Mouse (Mus musculus) ES-E14 (cell line): ENCODE results near the gene Tle4.

Experiments
- MAFK ChIP-seq: IDR thresholded peaks from 2 replicates; pipeline ENCODE4 v1.6.1; 2014; ENCODE audit warnings: mild to moderate bottlenecking, low read depth, low read length, inconsistent platforms; ENCODE audit not compliant: insufficient read depth
- ZNF384 ChIP-seq: IDR thresholded peaks from 2 replicates; pipeline ENCODE4 v1.6.1; 2012; ENCODE audit warnings: low read depth, low read length, inconsistent platforms

GRCm38 (mm10) chr19:14614816-14615215 is 17.0 kb upstream of the Tle4 start:
- TF ChIP-seq ZNF384, result no peak
- no peak for TF ChIP-seq MAFK
